Mouse (Mus musculus) liver, postnatal 0 days (tissue): ENCODE measurements around the gene C1qtnf9.

Source experiments
- CTCF ChIP-seq: sonication (generic); IDR thresholded peaks from 2 replicates; pipeline ENCODE4 v1.5.1; 2016; ENCODE audit warnings: antibody characterized with exemption, low read depth
- EP300 ChIP-seq: IDR thresholded peaks from 2 replicates; pipeline ENCODE4 v1.6.1; 2016; ENCODE audit warnings: antibody characterized with exemption, low read depth, mild to moderate bottlenecking

- TF ChIP-seq CTCF (no peak), EP300 (no peak)
Measured at GRCm38 (mm10) chr14:60805871-60806270, 37.9 kb downstream of the C1qtnf9 start.
